Mouse (Mus musculus) embryo, embryonic 10.5 days (tissue): ENCODE results near the gene Cpb1.

ENCODE experiments used
- DNase-seq: peaks from one replicate; pipeline ENCODE4 v3.0.0-alpha.2; 2015; ENCODE audit warnings: low spot score

Cpb1 gene

GRCm38 (mm10) chr3:20275633-20276032 lies at the start of gene Cpb1:
Cpb1 (minus strand) TSS chr3:20275733.
- no peak for DNase-seq

GRCm38 (mm10) chr3:20317233-20317632 lies 41.7 kb upstream of the Cpb1 start:
- DNase-seq: peak; percentile 7

GRCm38 (mm10) chr3:20309142-20309541 lies 33.6 kb upstream of the Cpb1 start:
- no peak for DNase-seq

GRCm38 (mm10) chr3:20307256-20307655 lies 31.7 kb upstream of the Cpb1 start:
- no peak for DNase-seq

- DNase-seq: no peak
Observed at GRCm38 (mm10) chr3:20304758-20305352, 29.3 kb upstream of the Cpb1 start.

- no peak for DNase-seq
Observed at GRCm38 (mm10) chr3:20295546-20295945, 20.0 kb upstream of the Cpb1 start.

GRCm38 (mm10) chr3:20294542-20295348 lies 19.2 kb upstream of the Cpb1 start:
- DNase-seq: no peak

- no peak for DNase-seq
Observed at GRCm38 (mm10) chr3:20291370-20291769, 15.8 kb upstream of the Cpb1 start.

- DNase-seq: no peak
Observed at GRCm38 (mm10) chr3:20288761-20289160, 13.2 kb upstream of the Cpb1 start.

GRCm38 (mm10) chr3:20281796-20282195 lies 6.3 kb upstream of the Cpb1 start:
- DNase-seq: no peak

- peak; percentile 37 for DNase-seq
Observed at GRCm38 (mm10) chr3:20254566-20255479, 20.7 kb downstream of the Cpb1 start.

GRCm38 (mm10) chr3:20243913-20244312 lies 31.6 kb downstream of the Cpb1 start:
- DNase-seq: no peak

GRCm38 (mm10) chr3:20242050-20242449 lies 33.5 kb downstream of the Cpb1 start, which contains the start of gene Cpa3:
Cpa3 (minus strand) TSS chr3:20242181.
- no peak for DNase-seq

GRCm38 (mm10) chr3:20239741-20240140 lies 35.8 kb downstream of the Cpb1 start:
- DNase-seq: no peak

GRCm38 (mm10) chr3:20236965-20237364 lies 38.6 kb downstream of the Cpb1 start:
- DNase-seq: no peak

GRCm38 (mm10) chr3:20229027-20229426 lies 46.5 kb downstream of the Cpb1 start:
- no peak for DNase-seq

- DNase-seq: no peak
Observed at GRCm38 (mm10) chr3:20225429-20225828, 50.1 kb downstream of the Cpb1 start.

- no peak for DNase-seq
Observed at GRCm38 (mm10) chr3:20222926-20223698, 52.4 kb downstream of the Cpb1 start.

GRCm38 (mm10) chr3:20222136-20222535 lies 53.4 kb downstream of the Cpb1 start:
- no peak for DNase-seq

GRCm38 (mm10) chr3:20198869-20199268 lies 76.7 kb downstream of the Cpb1 start:
- peak; percentile 83 for DNase-seq
